Mouse (Mus musculus) midbrain, embryonic 14.5 days (tissue): Measurements from ENCODE around the gene Dhdh. TPM values are rescaled to one million over a fixed set of nuclear protein-coding genes. Genes with fewer than 3 reads are reported as not detected.

Source experiments
- ATAC-seq: fragments of 200-750 bp; cut with Nextera tagmentation; 2 replicates; pipeline ENCODE4 v1.8.0; 2017; ENCODE audit warnings: moderate number of reproducible peaks, moderate library complexity; ENCODE audit not compliant: low FRiP score, low TSS enrichment
- DNase-seq: peaks from one replicate; pipeline ENCODE4 v3.0.0-alpha.2; 2015
- H3K27ac ChIP-seq: fragments of 300-500 bp; sonication (generic); replicated peaks from 2 replicates; pipeline ENCODE4 v1.5.1; 2014; ENCODE audit warnings: mild to moderate bottlenecking, low read depth, low read length, moderate library complexity
- H3K27me3 ChIP-seq: fragments of 300-500 bp; sonication (generic); 2 replicates; pipeline ENCODE4 v1.6.1; 2014; ENCODE audit warnings: low read length, control low read depth, mixed read lengths; ENCODE audit not compliant: control insufficient read depth, insufficient read depth
- H3K36me3 ChIP-seq: fragments of 300-500 bp; sonication (generic); 2 replicates; pipeline ENCODE4 v1.6.1; 2014; ENCODE audit warnings: low read length, control low read depth; ENCODE audit not compliant: control insufficient read depth, insufficient read depth
- H3K4me1 ChIP-seq: fragments of 300-500 bp; sonication (generic); 2 replicates; pipeline ENCODE4 v1.6.1; 2014; ENCODE audit warnings: mild to moderate bottlenecking, antibody characterized with exemption, low read length, control low read depth; ENCODE audit not compliant: control insufficient read depth, insufficient read depth
- H3K4me2 ChIP-seq: fragments of 300-500 bp; sonication (generic); 2 replicates; pipeline ENCODE4 v1.6.1; 2014; ENCODE audit warnings: mild to moderate bottlenecking, low read length, moderate library complexity
- H3K4me3 ChIP-seq: fragments of 300-500 bp; sonication (generic); replicated peaks from 2 replicates; pipeline ENCODE4 v1.5.1; 2014; ENCODE audit warnings: low read depth, low read length
- H3K9ac ChIP-seq: fragments of 300-500 bp; sonication (generic); replicated peaks from 2 replicates; pipeline ENCODE4 v1.6.1; 2014; ENCODE audit warnings: mild to moderate bottlenecking, low read length, moderate library complexity
- H3K9me3 ChIP-seq: fragments of 300-500 bp; sonication (generic); 2 replicates; pipeline ENCODE4 v1.6.1; 2016; ENCODE audit warnings: low read length, control low read depth, mixed read lengths; ENCODE audit not compliant: control insufficient read depth
- WGBS: fragments of 180-500 bp; shearing (Covaris S2); extraction: QIAGEN DNeasy Blood & Tissue Kit; methylation state at CpG from one replicate; pipeline ENCODE4 v1.1.7; 2014; 5-methylcytosine and 5-hydroxymethylcytosine counted together
- polyA plus RNA-seq: library from polyadenylated mRNA; unstranded; fragments of >200 nt; fragmentation: Nextera tagmentation; extraction: Ambion mirVana; gene quantifications from 2 replicates; pipeline ENCODE4 v1.2.1, GENCODE M21; 2014

Dhdh gene
- polyA plus RNA-seq, 1 experiment from 2014 or later, result 3.2 TPM

GRCm38 (mm10) chr7:45524841-45525621 lies 36.4 kb upstream of the Dhdh start:
- Histone ChIP-seq H3K4me2 (peak overlapping the region; percentile 89), H3K9me3 (no peaks in the 10 kb centered on the region), H3K36me3 (no peaks in the 10 kb centered on the region), H3K27me3 (no peaks in the 10 kb centered on the region), H3K4me1 (peaks cover 12% of the 10 kb centered on the region), H3K4me3 (peak overlapping the region; percentile 68), H3K27ac (no peak overlapping the region), H3K9ac (peak overlapping the region; percentile 81)
- WGBS, result 31% methylated on average over 12 of the region's 12 CpGs
- peak; percentile 27 for DNase-seq
- ATAC-seq, result no peak

- Histone ChIP-seq H3K9ac (no peak overlapping the region), H3K4me1 (peaks cover 12% of the 10 kb centered on the region), H3K27ac (no peak overlapping the region), H3K4me3 (no peak overlapping the region), H3K36me3 (no peaks in the 10 kb centered on the region), H3K27me3 (no peaks in the 10 kb centered on the region), H3K4me2 (no peak overlapping the region), H3K9me3 (no peaks in the 10 kb centered on the region)
- 90% methylated on average over 13 of the region's 13 CpGs for WGBS
- DNase-seq (no peak), ATAC-seq (no peak)
These were observed 35.1 kb upstream of the Dhdh start for GRCm38 (mm10) chr7:45523678-45524170.

GRCm38 (mm10) chr7:45522957-45523676 lies 34.5 kb upstream of the Dhdh start:
- Histone ChIP-seq H3K27me3 (no peaks in the 10 kb centered on the region), H3K4me2 (no peak overlapping the region), H3K9me3 (no peaks in the 10 kb centered on the region), H3K36me3 (no peaks in the 10 kb centered on the region), H3K4me1 (peaks cover 12% of the 10 kb centered on the region), H3K4me3 (no peak overlapping the region), H3K9ac (no peak overlapping the region), H3K27ac (no peak overlapping the region)
- DNase-seq (no peak), ATAC-seq (no peak)
- WGBS, result 77% methylated on average over 18 of the region's 18 CpGs

GRCm38 (mm10) chr7:45522194-45522752 lies 33.7 kb upstream of the Dhdh start:
- H3K9ac ChIP-seq, result no peak overlapping the region
- peak overlapping the region; percentile 58 for H3K4me2 ChIP-seq
- H3K27ac ChIP-seq, result no peak overlapping the region
- no peak for ATAC-seq
- no peaks in the 10 kb centered on the region for H3K36me3 ChIP-seq
- no peaks in the 10 kb centered on the region for H3K27me3 ChIP-seq
- no peak for DNase-seq
- WGBS, result 55% methylated on average over 16 of the region's 16 CpGs
- no peaks in the 10 kb centered on the region for H3K9me3 ChIP-seq
- peak overlapping the region; percentile 42 for H3K4me3 ChIP-seq
- peaks cover 12% of the 10 kb centered on the region for H3K4me1 ChIP-seq

GRCm38 (mm10) chr7:45521728-45522184 lies 33.2 kb upstream of the Dhdh start:
- peaks cover 12% of the 10 kb centered on the region for H3K4me1 ChIP-seq
- no peaks in the 10 kb centered on the region for H3K27me3 ChIP-seq
- peak; percentile 97 for DNase-seq
- H3K4me2 ChIP-seq, result peak overlapping the region; percentile 58
- ATAC-seq, result peak; percentile 75
- H3K9me3 ChIP-seq, result no peaks in the 10 kb centered on the region
- H3K9ac ChIP-seq, result peak overlapping the region; percentile 51; the same call in 1 of the 2 replicates
- no peaks in the 10 kb centered on the region for H3K36me3 ChIP-seq
- peak overlapping the region; percentile 42 for H3K4me3 ChIP-seq
- WGBS, result under 1% methylated on average over 28 of the region's 28 CpGs
- peak overlapping the region; percentile 83 for H3K27ac ChIP-seq

GRCm38 (mm10) chr7:45520605-45521004 lies 32.0 kb upstream of the Dhdh start:
- H3K27ac ChIP-seq, result no peak overlapping the region
- DNase-seq (no peak), ATAC-seq (no peak)
- H3K9me3 ChIP-seq, result no peaks in the 10 kb centered on the region
- no peak overlapping the region for H3K4me3 ChIP-seq
- peaks cover 11% of the 10 kb centered on the region for H3K4me1 ChIP-seq
- no peak overlapping the region for H3K9ac ChIP-seq
- no peaks in the 10 kb centered on the region for H3K36me3 ChIP-seq
- H3K4me2 ChIP-seq, result no peak overlapping the region
- no peaks in the 10 kb centered on the region for H3K27me3 ChIP-seq
- 94% methylated on average over 7 of the region's 7 CpGs for WGBS

GRCm38 (mm10) chr7:45519345-45520120 lies 30.9 kb upstream of the Dhdh start:
- no peak overlapping the region for H3K9ac ChIP-seq
- no peak overlapping the region for H3K4me2 ChIP-seq
- no peak overlapping the region for H3K4me3 ChIP-seq
- H3K27ac ChIP-seq, result no peak overlapping the region
- no peaks in the 10 kb centered on the region for H3K36me3 ChIP-seq
- no peaks in the 10 kb centered on the region for H3K9me3 ChIP-seq
- peak; percentile 30 for DNase-seq
- peaks cover 3% of the 10 kb centered on the region; the same call in 1 of the 2 replicates for H3K4me1 ChIP-seq
- no peaks in the 10 kb centered on the region for H3K27me3 ChIP-seq
- WGBS, result 82% methylated on average over 8 of the region's 8 CpGs
- no peak for ATAC-seq

GRCm38 (mm10) chr7:45518618-45519017 lies 30.0 kb upstream of the Dhdh start:
- no peak overlapping the region for H3K27ac ChIP-seq
- no peak overlapping the region for H3K4me3 ChIP-seq
- H3K27me3 ChIP-seq, result no peaks in the 10 kb centered on the region
- H3K4me1 ChIP-seq, result peaks cover 3% of the 10 kb centered on the region; the same call in 1 of the 2 replicates
- no peak overlapping the region for H3K4me2 ChIP-seq
- H3K9me3 ChIP-seq, result no peaks in the 10 kb centered on the region
- WGBS, result 91% methylated on average over 16 of the region's 16 CpGs
- DNase-seq, result no peak
- no peaks in the 10 kb centered on the region for H3K36me3 ChIP-seq
- no peak for ATAC-seq
- H3K9ac ChIP-seq, result no peak overlapping the region
